Mouse (Mus musculus) urinary bladder, postnatal 4 days (tissue): ENCODE data around the gene Slc27a2.

Experiments
- DNase-seq, 2 experiments: peaks; one replicate each; pipeline ENCODE4 v3.0.0; 2021 to 2022; ENCODE audit warnings: low spot score in 2 of 2

Gene Slc27a2

DNA sequence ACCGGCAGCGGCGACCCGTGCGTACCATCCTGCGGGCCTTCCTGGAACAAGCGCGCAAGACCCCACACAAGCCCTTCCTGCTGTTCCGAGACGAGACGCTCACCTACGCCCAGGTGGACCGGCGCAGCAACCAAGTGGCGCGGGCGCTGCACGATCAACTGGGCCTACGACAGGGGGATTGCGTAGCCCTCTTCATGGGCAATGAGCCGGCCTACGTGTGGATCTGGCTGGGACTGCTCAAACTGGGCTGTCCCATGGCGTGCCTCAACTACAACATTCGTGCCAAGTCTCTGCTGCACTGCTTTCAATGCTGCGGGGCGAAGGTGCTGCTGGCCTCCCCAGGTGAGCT lies 1.1 kb downstream of the Slc27a2 start:
- DNase-seq, result no peak

DNA sequence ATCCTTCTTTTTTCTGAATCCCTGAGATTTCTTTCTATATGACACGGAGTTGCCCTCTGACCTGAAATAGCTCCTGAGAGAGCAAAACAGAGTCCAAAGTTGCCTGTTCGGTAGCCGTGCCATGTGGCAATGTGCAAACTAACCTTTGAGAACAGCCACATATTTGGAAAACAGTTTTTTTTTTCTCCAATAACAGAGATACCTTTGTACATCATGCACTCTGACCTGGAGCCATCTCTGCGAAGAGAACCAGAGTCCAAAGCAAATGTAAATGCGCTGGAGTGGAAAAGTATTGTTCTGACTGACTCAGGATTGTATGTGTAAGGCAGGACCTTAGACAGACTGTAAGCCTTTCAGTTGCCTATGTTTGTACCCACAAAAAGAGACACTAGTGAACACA lies 3.3 kb downstream of the Slc27a2 start:
- no peak for DNase-seq

DNA sequence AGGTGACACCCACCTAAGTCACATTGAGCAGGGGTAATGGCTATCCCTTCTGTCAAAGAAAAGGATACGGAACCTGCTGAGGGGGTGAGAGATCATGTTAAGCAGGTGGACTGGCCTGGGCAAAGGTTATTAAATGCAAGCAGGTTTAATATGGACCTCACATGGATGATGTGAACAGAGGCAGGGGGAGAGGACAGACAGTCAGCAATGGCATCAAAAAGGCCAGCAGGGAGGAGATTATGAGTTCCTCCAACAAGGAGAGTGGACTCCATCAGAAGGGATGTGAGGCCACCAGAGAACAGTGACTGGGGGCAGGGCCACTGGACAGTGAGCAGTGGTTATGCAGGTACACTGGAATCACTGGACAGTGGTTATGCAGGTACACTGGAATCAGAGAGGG lies 7.9 kb downstream of the Slc27a2 start:
- no peak for DNase-seq

DNA sequence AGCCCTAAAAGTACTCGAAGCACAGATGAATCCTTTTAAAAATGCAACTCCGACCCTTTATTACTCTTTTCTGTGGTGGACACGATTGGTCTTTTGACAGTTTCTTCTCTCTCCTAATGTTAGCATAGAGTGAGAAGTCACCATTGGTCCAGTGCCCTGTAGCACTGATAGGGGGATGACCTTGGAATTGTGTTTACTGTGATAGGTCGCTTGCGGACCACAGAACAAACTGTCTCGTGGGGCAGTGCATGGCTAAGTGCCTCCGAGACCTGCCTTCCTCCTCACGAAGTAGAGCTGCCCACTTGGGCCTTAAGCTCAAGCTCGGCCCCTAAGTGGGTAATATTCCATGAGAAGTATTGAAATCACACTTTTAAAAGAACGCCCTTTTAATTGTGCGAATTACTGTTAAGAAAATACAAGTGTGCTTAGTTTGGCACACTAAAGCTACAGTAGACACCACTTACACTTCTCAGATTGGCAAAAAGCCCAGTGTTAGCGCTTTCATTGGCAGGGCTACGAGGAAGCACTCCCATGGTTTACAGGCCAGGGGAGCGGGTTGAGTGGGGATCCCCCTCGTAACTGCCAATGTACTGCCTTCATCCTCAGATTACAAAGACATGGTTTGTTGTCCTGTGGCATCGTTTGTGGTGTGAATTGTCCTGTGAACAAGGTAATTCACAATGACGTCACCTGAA lies 11.4 kb downstream of the Slc27a2 start:
- no peak for DNase-seq

DNA sequence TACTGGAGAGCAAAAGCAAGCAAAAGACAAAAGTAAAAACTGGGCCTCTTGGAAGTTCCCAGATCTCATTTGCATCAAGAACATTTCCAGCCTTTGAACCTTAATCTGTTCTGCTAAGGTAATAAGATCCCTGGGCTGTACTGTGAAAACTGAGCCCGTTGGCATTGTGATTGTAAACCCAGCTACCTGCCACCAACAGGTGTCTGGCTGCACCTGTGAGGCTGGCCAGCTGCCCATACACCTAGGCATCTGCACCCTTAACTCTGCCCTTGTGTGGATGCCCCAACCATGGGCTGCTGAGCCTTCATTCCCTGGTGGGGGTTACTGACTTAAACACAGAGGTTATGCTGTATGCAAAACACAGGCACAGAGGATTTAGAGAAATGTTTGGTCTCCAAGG lies 20.0 kb downstream of the Slc27a2 start:
- no peak for DNase-seq

DNA sequence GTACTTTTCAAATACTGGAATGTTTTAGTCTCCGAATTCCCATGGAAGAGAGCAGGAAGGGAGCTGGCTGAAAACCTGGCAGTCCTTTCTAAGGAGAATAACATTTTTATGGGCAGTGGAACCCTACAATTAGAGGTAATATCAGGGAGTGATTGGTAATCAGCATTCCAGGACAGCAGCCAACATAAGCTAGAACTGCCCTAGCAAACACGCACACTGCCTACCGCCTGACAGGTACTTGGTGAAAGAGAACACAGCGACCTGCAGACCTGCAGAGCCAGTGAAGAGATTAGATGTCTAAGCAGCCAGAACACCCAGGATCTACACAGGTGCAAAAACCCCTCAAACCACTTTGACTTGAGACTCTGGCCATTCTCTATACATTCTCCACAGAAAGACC lies 20.5 kb downstream of the Slc27a2 start:
- DNase-seq, result no peak

DNA sequence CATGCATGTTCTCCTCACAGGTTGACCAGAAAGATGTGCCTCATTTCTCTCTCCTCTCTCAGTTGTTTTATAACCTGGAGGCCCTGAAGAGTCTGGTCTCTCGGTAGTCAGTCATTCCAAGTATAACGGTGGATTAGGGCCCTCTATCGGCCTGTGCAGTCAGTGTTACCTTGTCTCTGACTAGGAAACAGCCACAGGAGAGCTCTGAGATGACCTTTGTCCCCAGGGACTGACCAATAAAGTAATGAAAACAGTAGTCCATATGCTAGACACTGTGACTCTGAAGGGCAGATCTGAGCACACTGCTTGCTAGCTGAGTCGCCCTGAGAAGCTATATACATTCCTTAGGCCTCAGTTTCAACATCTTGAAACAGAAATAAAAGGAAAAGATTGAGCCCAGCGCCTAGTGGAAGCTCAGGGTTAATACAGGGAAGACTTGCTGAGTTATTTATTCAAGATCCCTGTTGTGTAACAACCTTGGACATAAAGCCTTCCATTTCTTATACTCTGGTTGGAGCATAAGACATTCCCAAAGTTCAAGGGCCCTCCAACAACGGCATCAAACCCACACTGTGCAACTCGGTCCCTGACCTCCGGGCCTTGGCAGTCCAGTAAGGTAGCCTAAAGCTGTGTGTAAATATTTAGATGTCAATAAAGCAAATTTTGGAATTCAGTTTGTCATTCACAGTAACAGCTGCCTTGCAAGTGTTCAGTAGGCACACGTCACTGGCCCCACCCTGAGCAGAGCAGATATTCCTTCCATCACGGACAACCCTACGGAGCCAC lies 23.4 kb downstream of the Slc27a2 start:
- no peak for DNase-seq

DNA sequence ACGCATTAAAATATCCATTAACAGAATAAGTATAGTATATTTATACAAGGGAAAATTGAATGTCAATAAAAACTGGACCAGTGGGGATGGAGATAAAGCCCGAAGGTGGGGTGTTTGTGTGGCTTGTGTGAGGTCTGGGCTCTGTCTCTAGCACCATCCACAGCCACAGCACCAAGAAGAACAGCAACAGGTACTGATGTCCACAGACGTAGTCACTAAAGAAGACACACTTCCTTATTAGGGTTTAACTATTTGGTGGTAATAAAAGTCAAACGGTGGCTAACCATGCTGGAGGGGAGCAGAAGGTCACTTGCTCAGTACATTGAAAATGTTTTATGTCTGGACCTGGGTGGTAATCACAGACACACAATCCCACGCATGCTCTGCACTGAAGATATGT lies 25.2 kb downstream of the Slc27a2 start:
- no peak for DNase-seq

DNA sequence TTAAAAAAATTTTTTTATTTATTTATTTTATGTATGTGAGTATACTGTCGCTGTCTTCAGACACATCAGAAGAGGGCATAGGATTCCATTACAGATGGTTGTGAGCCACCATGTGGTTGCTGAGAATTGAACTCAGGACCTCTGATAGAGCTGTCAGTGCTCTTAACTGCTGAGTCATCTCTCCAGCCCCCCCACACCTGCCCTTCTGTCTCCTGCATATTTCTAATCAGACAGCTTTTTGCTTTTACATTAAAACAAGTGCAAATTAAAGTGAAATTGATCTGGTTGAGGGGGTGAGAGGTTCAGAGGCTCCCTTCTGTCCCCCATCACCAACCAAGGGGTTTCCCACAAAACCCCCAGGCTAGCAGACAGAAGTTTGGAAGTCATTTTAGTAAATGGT lies 27.1 kb downstream of the Slc27a2 start:
- DNase-seq, result no peak

DNA sequence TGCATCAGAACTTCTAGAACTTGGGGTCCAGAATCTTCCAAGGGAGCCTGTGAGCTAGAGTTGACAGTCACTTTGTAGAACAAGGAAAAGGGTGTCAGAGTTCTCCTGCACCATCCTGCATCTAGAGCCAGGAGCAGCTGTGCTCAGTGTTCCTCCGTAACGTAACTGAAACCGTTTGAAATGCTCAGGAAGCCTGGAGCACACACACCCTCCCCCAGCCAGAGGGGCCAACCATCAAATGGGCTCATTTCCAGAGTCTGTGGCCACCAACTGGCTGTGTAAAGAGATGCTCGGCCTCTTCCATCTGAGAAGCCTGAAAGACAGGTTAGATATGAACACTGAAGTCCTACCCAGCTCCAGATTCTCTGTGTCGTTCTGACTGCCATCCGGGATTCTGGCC lies 31.8 kb downstream of the Slc27a2 start:
- DNase-seq, result no peak

DNA sequence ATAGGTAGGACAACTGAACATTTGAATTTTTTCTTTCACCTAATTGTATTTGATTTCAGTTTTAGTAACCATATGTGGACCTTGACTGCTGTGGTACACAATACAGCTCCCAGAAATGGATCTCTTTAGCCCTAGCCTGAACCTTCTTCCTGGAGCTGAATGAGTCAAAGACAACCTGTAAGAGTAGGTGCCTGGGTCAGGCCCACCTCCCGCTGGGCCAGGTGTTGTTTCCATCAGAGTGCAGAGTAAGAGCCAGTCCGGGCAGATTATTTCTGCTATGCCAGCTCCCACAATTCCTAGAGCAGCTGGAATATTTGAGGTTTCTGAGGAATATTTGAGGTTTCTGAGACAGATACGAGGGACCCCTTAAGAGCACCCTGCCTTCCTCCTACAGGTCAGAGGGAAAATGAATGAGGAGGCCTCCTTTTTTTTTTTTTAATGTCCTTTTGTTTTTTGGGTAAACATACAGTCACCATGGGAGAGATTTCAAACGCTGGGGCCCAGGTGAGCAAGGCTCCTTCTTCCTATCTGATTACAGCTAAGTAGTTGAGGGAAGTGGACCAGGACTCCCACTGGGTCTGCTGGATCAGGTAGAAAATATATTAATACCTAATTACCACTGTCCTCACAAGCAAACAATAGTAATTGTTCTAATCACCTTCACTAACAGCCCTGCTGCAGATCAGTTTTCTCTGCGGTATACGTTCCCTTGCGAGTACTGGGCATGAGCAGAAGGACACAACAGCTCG lies 32.6 kb downstream of the Slc27a2 start:
- DNase-seq, result no peak

DNA sequence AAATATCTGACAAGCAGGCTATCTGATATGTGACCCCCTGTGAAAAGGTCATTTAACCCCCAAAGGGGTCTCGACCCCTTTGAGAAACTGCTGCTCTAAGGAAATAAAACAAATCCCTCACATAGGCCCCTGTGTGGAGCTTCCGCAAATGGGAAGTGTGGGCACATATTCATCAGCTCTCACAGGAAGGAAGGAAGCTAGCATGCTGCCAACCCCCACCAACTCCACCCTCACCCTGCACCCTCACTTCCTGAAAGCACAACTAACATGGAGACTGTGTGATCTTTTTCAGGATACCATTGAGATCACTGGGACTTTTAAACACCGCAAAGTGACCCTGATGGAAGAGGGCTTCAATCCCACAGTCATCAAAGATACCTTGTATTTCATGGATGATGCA lies 35.3 kb downstream of the Slc27a2 start:
- no peak for DNase-seq

DNA sequence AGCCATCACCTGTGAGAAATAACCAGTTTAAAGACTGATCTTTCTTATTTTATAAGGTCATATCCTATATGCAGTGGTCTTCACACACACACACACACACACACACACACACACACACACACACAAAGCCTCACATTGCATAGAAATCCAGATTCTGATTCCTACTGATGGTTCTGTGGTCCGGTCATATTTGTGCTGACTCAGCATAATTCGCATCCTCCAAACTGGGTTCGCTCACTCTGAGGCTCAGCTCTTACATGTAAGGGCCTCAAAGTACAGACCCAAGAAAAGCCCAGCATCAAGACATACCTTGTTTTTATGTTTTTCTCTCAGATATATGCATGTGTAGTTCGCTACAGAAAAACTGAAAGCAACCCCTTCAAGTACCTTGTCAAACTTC lies 39.1 kb downstream of the Slc27a2 start:
- no peak for DNase-seq

DNA sequence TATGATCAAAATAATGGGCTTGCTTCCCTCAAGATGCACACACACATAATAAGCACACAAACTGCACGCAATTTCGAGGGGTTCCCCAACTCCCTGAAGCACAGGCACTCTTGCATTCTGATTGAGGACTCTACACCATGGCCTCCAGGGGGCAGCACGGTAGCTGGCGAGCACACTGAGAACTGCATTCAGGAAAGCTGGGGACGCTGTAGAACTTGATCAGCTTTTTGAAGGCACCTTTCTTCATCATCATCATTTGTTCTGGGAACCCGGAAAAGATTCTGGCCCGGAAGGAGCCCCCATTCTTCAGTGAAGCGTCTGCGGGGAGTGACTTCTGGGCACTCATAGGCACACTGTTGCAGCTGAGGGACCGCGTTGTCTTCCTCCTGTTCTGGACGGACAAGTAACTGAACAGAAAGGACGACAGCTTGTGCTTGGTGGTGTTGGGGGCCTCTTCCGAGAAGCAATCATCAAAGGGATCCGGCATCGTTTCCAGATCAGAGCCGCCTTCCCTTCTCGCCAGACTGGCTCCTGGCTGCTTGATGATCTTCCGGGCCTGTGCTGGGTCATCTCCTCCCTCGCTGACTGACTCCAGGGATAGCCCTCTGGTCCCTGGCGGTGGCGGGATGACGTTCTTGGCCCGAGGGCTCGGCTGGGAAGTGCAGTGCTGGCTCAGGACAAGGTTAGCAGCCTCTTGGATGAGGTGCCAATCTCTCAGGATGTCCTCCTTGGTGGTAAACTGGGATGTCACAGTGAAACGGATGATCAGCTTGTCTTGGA lies 41.8 kb downstream of the Slc27a2 start:
- peak; percentile 27 to 67 for DNase-seq

DNA sequence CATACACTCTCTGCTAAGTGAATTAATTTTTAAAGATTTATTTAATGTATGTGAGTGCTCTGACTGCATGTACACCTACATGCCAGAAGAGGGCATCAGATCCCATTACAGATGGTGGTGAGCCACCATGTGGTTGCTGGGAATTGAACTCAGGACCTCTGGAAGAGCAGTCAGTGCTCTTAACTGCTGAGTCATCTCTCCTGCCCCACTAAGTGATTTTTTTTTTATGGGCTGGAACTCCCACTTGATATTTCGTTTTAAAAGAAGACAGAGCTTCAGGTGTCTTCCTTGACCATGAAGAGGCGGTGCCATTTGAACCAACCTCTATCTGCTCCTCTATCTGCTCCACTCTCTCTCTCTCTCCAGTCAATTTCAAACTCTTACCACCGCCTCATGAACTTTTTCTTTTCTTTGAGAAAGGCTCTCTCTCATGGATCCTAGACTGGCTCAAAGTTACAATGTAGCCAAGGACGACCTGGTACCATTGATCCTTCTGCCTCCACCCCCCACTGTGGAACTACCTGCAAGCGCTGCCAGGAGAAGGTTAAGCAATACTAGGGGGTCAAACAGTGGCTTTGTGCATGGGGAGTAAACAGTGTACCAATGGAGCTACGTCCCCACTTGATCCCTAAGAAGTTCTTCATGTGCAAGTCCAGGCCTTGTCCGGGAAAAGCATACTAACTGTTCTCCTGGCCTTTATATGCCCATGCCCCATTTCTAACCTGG lies 44.3 kb downstream of the Slc27a2 start:
- DNase-seq, result no peak

DNA sequence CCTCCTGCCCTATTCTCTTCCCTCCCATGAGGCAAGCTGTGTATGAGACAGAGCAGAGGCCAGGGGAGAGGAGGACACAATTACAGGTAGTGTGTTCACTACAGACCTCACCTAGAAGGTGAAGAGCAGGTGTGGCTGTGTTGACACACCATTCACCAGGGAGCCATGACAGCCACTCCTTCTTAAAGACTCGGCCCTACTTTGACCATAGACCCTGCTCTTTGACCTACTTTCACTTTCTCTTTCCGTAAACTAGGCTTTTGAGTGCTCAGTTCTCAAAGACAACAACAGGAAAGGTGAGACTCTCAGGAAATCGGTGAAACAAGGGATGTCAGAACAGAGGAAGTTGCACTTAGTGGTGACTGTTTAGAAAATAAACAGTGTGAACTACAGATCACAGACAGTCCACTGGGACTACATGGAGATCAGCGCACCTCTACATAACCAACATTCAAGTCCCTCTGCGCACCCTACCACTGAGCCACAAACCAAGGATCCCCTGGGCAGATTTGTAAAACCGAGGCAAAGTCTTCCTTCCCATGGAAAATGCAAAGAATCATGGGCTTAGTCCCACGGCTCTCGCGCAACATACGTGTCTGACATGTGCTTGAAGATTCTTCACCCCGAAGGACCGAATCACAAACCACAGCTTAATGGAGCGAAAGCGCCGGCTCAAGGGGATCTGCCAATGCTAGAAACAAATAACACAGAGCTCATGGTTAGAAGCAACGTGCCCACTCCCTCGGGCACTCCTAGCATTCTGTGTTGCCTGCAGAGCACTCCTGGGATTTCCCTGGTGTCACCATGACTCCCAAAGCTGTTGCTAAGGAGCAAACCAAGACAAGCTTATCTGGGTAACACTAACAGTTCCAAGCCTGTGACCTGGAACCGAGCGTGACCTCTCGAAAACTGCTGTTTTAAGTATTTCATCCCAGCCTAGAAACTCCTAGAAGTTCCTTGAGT lies 45.4 kb downstream of the Slc27a2 start:
- no peak for DNase-seq

DNA sequence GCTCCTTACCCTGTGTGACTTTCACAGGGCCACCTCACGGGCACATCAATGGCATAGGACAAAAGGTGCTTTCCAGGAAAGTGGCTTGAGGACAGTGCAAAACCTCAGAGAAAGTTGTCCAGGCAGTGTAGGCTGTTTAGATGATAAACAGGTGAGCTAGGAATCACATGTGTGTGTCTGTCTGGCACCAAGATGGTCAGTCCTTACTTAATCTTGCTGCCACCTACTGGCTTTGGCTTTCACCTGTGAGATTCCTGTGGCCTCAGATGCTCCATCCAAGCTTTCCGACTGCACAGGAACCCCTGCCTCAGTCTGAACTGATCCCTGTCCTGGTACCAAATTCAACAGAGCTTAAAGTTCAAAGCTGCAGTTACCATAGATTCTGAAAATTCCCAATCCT lies 46.2 kb downstream of the Slc27a2 start:
- DNase-seq, result no peak

DNA sequence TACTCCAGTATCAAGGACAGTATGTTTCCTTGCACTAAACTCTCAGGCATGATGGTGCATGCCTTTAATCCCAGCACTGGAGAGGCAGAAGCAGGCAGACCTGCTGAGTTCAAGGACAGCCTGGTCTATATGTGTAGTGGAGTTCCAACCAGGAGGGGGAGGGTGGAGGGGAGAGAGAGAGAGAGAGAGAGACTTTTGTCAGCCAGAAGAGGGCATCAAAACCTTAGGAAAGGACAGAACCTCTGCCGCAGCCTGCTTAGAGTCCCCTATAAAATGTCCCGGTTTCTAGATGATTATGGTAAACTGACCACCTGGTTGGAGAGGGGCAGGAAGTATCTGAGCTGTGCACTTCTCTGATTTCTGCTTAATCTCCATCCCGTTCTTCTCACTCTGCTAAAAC lies 46.8 kb downstream of the Slc27a2 start:
- DNase-seq, result no peak

DNA sequence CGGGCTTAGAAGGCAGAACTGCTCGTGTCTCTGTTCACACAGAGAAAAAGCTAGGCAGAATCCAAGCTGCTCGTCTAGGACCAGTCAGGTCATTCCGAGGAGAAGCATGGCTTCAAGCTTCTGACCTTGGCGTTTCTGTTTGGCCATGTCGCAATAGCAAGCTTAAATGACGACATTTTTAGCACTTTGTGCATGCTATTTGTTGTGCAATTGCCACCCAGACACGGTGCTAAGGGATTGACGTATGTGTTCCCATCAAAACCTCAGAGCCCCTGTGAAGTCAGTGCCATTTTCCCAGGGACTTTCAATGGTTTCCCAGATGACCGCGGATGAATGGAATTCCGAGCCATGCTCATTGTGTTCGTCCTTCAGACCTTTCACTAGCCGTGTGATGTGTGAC lies 48.3 kb downstream of the Slc27a2 start:
- no peak for DNase-seq

DNA sequence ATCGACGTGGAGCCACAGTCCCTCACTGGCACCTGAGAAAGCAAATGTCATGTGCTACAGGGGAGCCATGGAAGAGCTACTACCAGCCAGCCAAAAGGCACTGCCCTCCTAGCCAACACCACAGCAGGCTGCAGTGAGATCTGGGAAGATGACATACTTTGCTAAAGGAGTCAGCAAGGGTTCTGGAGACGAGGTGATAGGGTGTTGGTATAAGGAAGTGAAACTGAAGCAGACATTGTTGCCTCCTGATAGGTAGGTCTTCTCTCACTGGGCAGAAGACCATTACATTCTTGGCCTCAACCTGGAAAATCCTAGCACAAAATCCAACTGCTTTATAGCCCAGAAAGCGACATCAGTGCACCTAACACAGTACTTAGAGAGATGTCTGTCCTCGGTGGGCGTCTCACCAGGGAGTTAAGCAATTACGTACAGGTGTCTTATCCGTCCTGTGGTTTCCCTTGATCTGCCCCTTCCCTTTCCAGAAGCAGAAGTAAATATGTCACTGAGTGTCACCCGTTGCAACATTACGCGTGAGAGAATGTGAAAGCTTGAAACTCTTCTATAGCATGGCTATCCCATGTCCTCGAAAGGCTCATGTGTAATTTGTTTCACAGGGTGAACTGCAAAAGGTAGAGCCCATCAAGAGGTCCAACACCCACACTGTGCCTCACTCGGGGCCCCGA lies 49.9 kb downstream of the Slc27a2 start:
- no peak for DNase-seq
